Mouse (Mus musculus): Measurements from ENCODE around the gene Spaca4. TPM values are rescaled to one million over a fixed set of nuclear protein-coding genes. Genes with fewer than 3 reads are reported as not detected.
A peak's percentile ranks its signal among the peaks of the same experiment; 100 is the strongest.

Spaca4 gene
- total RNA-seq, 1 experiment from 2014 or later = not detected

- ATAC-seq (replicated peaks; ENCODE audit: low read depth, poor library complexity, severe bottlenecking) = peak; percentile 0; the same call in 1 of the 2 replicates
Measured at GRCm38 (mm10) chr7:45714630-45715089, 11.0 kb downstream of the Spaca4 start.

- no peak for ATAC-seq (replicated peaks; ENCODE audit: low read depth, poor library complexity, severe bottlenecking)
Measured at GRCm38 (mm10) chr7:45713881-45714520, 11.6 kb downstream of the Spaca4 start.

DNA sequence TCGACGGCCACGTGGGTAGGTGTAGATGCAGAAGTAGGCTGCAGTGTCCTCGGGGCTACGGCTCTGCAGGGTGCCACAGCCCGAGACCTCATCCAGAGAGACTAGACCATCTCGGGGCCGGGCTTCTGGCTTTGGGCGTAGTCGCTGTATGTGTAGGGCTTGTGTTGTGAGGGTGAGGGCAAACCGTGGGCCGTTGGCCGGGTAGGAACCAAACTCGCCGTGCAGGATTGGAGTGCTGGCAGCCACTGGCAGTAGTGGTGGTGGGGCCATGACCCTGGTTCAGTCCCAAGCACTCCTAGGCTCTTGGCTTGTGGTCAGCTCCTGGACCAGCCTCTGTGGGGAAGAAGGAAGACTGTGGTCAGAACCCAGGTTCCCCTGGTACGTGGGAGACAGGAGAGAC lies 12.2 kb downstream of the Spaca4 start:
- ATAC-seq (replicated peaks; ENCODE audit: low read depth, poor library complexity, severe bottlenecking) = no peak

DNA sequence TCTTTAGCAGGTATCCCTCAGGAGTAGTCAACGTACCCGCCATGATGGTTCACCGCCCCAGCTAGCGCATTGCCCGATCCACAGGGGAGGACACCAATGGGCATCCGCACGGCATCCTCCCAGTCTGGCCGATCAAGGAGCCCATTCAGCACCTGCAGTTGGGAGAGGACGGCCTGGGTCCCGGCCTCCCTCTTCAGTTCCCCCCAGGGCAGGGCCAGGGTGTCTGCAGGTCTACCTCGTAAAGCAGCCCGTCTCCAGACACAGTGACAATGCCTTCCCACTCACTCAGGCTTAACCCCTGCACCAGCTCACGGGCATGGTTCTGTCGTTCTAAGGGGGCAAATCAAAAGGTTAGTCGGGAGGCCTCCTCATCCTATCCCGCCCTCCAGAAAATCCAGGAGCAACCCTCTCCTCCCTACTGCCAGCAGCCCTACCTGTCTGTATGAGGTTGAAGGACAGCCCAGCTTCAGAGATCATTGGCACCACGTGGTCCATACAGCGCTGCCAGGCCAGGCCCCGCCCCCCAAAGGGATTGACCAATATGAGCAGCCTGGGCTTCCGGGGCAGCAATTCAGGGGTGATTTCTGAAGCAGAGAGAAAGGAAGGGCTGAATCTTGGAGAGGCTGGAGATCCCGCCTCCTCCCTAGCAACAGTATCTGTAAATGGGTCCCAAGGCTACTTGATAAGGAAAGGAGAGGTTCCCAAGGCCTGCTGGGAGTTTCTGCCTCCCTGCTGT lies 13.4 kb downstream of the Spaca4 start:
- no peak for ATAC-seq (replicated peaks; ENCODE audit: low read depth, poor library complexity, severe bottlenecking)

DNA sequence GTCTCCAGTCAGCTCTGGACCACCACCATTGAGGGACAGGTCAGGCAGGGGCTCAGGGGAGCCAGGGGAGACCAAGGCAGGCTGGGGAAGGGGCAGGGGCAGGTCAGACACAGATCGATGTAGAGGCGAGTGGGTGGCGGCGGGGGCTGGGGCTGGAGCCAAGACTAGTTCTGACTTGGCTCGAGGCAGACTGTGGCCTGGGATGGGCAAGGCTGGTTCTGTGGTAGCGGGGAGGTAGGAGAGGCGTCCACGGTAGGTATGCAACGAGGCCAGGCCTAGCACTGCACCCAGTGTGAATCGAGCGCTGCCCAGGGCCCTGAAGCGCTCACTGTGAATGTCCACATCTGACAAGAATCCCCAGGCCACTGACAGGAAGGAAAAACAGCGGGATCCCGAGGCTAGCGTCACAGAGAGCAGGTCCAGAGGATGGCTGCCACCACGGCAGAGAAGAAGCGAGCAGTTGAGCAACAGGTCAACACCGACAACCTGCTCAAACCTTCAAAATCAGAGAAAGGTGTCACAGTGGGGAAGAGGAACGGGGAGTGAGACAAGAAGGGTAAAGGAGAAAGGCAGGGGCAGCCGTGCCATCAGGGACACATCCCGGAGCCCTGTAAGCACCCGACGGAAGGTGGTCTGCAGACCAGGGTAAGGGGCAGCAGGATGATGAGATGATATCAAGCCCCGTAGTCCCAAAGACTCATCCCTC lies 14.1 kb downstream of the Spaca4 start:
- ATAC-seq (replicated peaks; ENCODE audit: low read depth, poor library complexity, severe bottlenecking) = no peak

GRCm38 (mm10) chr7:45710477-45711191 lies 15.0 kb downstream of the Spaca4 start:
- no peak for ATAC-seq (replicated peaks; ENCODE audit: low read depth, poor library complexity, severe bottlenecking)

- ATAC-seq (replicated peaks; ENCODE audit: low read depth, poor library complexity, severe bottlenecking) = no peak
Measured at GRCm38 (mm10) chr7:45709677-45710355, 15.8 kb downstream of the Spaca4 start.

GRCm38 (mm10) chr7:45709036-45709435 lies 16.6 kb downstream of the Spaca4 start:
- ATAC-seq (replicated peaks; ENCODE audit: low read depth, poor library complexity, severe bottlenecking) = no peak

DNA sequence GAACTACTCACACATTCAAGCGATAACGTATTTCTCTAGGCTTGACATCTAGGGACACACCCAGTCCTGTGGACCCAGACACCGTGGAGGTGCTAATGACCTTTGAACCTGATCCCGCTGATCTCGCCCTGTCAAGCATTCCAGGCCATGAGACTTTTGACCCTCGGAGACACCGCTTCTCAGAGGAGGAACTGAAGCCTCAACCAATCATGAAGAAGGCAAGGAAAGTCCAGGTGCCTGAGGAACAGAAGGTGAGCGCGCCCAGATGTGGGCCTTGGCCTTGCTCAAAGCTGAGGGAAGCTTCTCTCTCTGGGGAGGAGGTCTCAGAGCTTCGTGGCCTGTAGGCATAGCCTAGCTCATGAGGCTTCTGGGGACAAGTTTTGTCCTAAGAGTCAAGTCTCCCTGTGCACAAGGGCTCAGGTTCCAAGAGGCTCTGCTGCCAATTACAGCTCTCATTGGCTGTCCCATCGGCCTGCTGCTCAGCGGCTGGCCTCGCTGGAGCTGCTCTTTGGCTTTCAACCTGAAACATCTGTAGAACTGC lies 17.3 kb downstream of the Spaca4 start:
- ATAC-seq (replicated peaks; ENCODE audit: low read depth, poor library complexity, severe bottlenecking) = no peak

DNA sequence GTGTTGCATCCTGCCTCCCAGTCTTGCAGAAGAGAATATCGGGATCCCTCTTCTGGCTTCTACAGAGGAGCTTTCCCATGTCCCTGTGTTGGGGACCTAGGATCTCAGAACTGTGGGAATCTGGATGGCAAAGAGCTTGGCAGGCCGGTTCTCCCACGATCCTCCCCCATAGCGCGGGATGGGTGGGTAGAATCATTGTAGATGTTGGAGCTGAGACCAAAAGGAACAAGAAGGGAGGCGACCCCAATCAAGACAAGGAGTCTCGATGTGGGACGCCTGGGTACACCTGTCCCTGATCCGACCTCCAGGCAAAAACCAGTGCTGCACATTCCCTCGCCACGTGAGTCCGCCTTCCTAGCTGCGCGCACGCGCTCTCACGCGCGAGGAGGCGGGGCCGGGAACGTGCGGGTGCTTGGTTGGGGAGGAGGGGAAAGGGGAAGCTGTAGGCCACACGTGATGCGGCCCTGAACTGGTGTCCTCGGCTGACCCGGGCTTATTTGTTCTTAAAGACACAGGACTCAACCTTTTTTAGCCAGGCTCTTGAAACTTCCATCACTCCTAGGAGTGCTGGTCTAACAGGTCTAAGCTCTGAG lies 18.1 kb downstream of the Spaca4 start:
- ATAC-seq (replicated peaks; ENCODE audit: low read depth, poor library complexity, severe bottlenecking) = peak; percentile 42

DNA sequence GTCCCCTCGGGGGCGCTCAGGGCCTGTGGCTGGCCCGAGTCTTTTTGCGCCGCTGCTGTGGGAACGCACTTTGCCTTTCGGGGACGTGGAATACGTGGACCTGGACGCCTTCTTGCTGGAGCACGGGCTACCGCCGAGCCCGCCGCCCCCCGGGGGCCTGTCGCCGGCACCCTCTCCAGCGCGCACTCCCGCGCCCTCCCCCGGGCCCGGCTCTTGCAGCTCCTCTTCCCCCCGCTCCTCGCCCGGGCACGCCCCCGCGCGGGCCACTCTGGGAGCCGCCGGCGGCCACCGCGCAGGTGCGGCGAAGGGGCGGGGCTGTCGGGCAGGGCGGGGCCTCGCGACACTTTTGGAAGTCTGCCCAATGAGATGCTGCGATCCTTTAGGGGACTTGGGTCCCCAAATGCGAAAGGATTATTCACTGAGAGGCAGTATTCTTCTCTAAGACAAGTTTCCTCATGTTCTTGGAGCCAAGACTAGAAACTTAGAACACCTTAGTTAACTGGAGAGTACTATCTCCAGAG lies 18.8 kb downstream of the Spaca4 start:
- no peak; the same call in 1 of the 2 replicates for ATAC-seq (replicated peaks; ENCODE audit: low read depth, poor library complexity, severe bottlenecking)

DNA sequence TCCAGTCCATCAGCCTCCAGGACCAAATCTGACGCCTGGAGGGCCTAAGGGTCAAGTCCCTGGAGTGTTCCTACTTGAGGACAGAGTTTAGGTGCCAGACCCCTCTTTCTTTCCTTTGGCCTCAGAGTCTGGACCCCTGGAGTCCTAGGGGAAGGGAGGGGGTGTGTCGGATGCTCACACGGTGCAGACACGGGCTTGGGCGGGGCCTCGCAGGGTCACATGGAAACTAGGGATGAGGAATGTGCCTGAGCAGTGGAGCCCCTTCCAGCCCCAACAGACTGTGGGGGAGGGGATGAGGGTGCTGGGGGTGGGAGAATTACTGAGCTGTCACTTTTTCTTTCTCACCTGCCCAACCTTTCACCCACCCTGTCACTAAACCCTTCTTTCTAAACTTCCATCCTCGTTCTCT lies 19.7 kb downstream of the Spaca4 start:
- no peak for ATAC-seq (replicated peaks; ENCODE audit: low read depth, poor library complexity, severe bottlenecking)

DNA sequence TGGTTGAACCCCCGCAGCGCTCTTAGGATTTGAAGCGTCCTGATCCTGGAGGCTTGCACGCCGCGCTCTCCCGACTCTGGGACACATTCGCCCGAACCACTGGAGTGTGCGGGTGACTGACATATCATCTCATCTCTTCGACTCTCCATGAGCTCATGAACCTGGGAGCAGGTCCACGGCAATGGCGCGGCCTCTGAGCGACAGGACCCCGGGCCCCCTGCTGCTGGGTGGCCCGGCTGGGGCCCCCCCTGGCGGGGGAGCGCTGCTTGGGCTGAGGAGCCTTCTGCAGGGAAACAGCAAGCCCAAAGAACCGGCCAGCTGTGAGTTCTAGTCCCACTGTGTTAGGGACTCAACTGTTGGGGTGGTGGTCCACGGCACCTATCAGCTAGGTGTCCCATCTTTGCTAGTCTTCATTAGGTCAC lies 20.2 kb downstream of the Spaca4 start:
- ATAC-seq (replicated peaks; ENCODE audit: low read depth, poor library complexity, severe bottlenecking) = no peak

DNA sequence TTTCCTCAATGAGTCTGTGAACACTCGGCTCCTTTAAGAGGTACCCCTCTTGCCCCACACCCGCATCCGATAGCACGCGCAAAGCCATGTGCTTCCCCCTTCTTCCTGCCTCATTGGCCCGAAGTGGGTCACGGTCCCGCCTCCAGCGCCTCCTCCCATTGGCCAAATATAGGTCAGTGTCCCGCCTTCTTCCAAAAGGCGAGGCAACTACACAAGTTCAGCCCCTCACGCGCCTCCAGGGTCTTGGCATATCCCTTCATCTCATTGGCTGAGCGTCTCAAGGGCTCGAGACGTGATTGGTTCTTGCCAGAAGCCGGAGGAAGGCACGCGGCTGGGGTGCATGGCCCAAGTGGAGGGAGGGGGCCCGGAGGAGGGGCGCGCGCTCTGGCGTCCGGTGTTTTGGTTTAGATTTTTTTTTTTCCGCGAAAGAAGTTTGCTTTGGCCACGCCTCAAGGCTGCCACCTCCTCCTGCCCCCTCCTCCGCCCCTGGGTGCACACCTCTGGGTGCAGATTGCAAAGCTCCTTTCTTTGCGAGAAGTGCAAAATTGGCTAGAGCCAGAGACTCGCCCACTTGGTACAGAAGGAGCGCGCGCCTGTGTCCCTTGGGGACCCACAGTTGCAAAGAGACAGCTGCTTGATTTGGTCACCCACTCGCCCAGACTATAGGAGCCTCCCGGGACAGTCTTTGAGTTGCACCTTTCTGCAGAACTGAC lies 20.7 kb downstream of the Spaca4 start, which contains the start of gene Dbp:
TSS of gene Dbp (plus strand) at position 359 of the 713 bp plus-strand sequence.
- ATAC-seq (replicated peaks; ENCODE audit: low read depth, poor library complexity, severe bottlenecking) = peak; percentile 75

- ATAC-seq (replicated peaks; ENCODE audit: low read depth, poor library complexity, severe bottlenecking) = peak; percentile 23
Measured at GRCm38 (mm10) chr7:45704046-45704559, 21.5 kb downstream of the Spaca4 start.

DNA sequence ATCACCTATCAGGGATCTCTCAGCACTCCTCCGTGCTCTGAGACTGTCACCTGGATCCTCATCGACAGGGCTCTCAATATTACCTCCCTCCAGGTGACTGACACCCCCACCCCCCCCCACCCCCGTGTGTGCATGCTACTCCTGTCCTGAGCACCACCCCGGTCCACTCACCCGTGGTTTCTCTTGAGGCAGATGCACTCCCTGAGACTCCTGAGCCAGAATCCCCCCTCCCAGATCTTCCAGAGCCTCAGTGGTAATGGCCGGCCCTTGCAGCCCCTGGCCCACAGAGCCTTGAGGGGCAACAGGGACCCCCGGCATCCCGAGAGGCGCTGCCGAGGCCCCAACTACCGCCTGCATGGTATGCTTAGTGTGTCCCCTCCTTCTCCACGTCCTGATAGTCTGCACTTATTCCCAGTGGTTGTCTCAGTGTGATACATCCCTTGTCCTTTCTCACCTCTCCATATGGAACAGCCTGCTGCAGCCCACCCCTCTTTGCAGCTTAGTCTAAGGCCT lies 22.0 kb downstream of the Spaca4 start:
- no peak for ATAC-seq (replicated peaks; ENCODE audit: low read depth, poor library complexity, severe bottlenecking)

- no peak for ATAC-seq (replicated peaks; ENCODE audit: low read depth, poor library complexity, severe bottlenecking)
Measured at GRCm38 (mm10) chr7:45702809-45703520, 22.6 kb downstream of the Spaca4 start.

Data from common myeloid progenitor, adult 5-6 weeks (primary cell).